Mouse (Mus musculus): ENCODE measurements around the gene Fignl1.

Gene Fignl1

GRCm38 (mm10) chr11:11831940-11832754 is 23.4 kb upstream of the Fignl1 start:
- peak; percentile 42 for DNase-seq

- DNase-seq: no peak
Measured at GRCm38 (mm10) chr11:11831526-11831925, 22.8 kb upstream of the Fignl1 start.

- no peak for DNase-seq
Measured at GRCm38 (mm10) chr11:11830884-11831495, 22.2 kb upstream of the Fignl1 start.

GRCm38 (mm10) chr11:11829161-11830000 is 20.6 kb upstream of the Fignl1 start:
- peak; percentile 55 for DNase-seq

- no peak for DNase-seq
Measured at GRCm38 (mm10) chr11:11828761-11829160, 20.0 kb upstream of the Fignl1 start.

- DNase-seq: no peak
Measured at GRCm38 (mm10) chr11:11828251-11828650, 19.5 kb upstream of the Fignl1 start.

- DNase-seq: no peak
Measured at GRCm38 (mm10) chr11:11826475-11826874, 17.7 kb upstream of the Fignl1 start.

GRCm38 (mm10) chr11:11825670-11826069 is 16.9 kb upstream of the Fignl1 start:
- peak; percentile 26 for DNase-seq

- no peak for DNase-seq
Measured at GRCm38 (mm10) chr11:11824970-11825635, 16.3 kb upstream of the Fignl1 start.

- DNase-seq: peak; percentile 32
Measured at GRCm38 (mm10) chr11:11823980-11824911, 15.5 kb upstream of the Fignl1 start.

- DNase-seq: no peak
Measured at GRCm38 (mm10) chr11:11822181-11823095, 13.7 kb upstream of the Fignl1 start.

GRCm38 (mm10) chr11:11821387-11821975 is 12.7 kb upstream of the Fignl1 start:
- DNase-seq: peak; percentile 30

GRCm38 (mm10) chr11:11820737-11821136 is 12.0 kb upstream of the Fignl1 start:
- DNase-seq: no peak

- DNase-seq: peak; percentile 94
Measured at GRCm38 (mm10) chr11:11820251-11820650, 11.5 kb upstream of the Fignl1 start.

- DNase-seq: no peak
Measured at GRCm38 (mm10) chr11:11819206-11819605, 10.4 kb upstream of the Fignl1 start.

GRCm38 (mm10) chr11:11818797-11819196 is 10.0 kb upstream of the Fignl1 start:
- DNase-seq: no peak

GRCm38 (mm10) chr11:11815737-11816136 is 7.0 kb upstream of the Fignl1 start:
- DNase-seq: no peak

- peak; percentile 86 for DNase-seq
Measured at GRCm38 (mm10) chr11:11811906-11812480, 3.2 kb upstream of the Fignl1 start.

GRCm38 (mm10) chr11:11809404-11810175 is 828 bp upstream of the Fignl1 start:
- no peak for DNase-seq

Measured in lung, postnatal 36 days (tissue).